Mouse (Mus musculus): ENCODE measurements at regions not wholly inside any gene's neighbourhood (a gene's known extent, or its start where the extent isn't known, plus 50 kb on each side); places are given as distances from the start of the nearest gene placed in this dataset.

DNA sequence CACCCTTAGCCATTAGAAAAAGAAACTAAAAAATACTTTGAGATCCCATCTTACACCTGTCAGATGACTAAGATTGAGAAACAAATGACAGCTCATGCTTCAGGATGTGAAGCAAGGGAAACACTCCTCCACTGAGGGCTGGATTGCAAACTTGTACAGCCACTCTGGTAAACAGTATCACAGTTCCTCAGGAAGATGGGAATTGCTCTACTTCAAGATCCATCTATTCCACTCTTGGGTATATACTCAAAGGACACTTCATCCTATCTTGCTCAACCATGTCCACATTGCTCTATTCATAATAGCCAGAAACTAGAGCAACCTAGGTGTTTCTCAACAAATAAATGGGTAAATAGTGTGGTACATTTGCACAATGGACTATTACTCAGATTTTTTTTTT, 241.2 kb downstream of the Snx19 start:
- no peaks in the 10 kb centered on the region for H3K36me3 ChIP-seq (ENCODE audit: insufficient read depth, low read length)
- no peak overlapping the region for H3K9ac ChIP-seq (replicated peaks; ENCODE audit: low read length, poor library complexity, severe bottlenecking)
- H3K27ac ChIP-seq (ENCODE audit: low read depth, low read length): no peak overlapping the region
- TF ChIP-seq CTCF (IDR thresholded peaks at IDR 0.05): no peak
- DNase-seq (ENCODE audit: low spot score): no peak
- H3K27me3 ChIP-seq (ENCODE audit: insufficient read depth, low read length): no peaks in the 10 kb centered on the region
- no peaks in the 10 kb centered on the region for H3K9me3 ChIP-seq (ENCODE audit: low read length)
- H3K4me1 ChIP-seq (ENCODE audit: insufficient read depth, low read length): no peaks in the 10 kb centered on the region
- H3K4me3 ChIP-seq (ENCODE audit: low read depth, low read length): no peak overlapping the region
- H3K4me2 ChIP-seq (ENCODE audit: low read depth, low read length, poor library complexity, severe bottlenecking): no peak overlapping the region
- ATAC-seq (ENCODE audit: low FRiP score): no peak

DNA sequence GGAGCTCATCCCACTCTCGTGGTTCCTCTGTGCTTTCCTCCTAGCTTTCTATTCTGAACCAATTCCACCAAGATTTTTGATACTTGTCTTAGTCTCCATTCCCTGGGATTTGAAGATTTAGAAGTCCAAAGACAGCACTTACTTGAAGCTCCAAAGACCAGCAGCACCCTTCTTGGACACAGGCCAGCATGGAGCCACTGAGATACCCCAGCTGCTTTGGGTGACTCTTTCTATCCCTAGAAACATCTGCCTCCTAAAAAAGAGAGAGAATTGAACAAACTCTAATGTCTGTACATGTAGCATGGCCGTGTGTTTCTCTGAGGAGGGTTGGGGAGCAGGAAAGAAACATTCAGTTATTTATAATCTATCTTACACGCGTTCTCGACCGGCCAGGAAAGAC, 235.5 kb downstream of the Snx19 start:
- 89% methylated on average over 6 of the region's 6 CpGs for WGBS
- no peaks in the 10 kb centered on the region for H3K9me3 ChIP-seq (ENCODE audit: low read length)
- no peaks in the 10 kb centered on the region for H3K4me1 ChIP-seq (ENCODE audit: insufficient read depth, low read length)
- H3K27ac ChIP-seq (ENCODE audit: low read depth, low read length): no peak overlapping the region
- no peak overlapping the region for H3K9ac ChIP-seq (replicated peaks; ENCODE audit: low read length, poor library complexity, severe bottlenecking)
- ATAC-seq (ENCODE audit: low FRiP score) (no peak), DNase-seq (ENCODE audit: low spot score) (no peak)
- no peak overlapping the region for H3K4me3 ChIP-seq (ENCODE audit: low read depth, low read length)
- no peak for TF ChIP-seq CTCF (IDR thresholded peaks at IDR 0.05)
- no peaks in the 10 kb centered on the region for H3K27me3 ChIP-seq (ENCODE audit: insufficient read depth, low read length)
- H3K4me2 ChIP-seq (ENCODE audit: low read depth, low read length, poor library complexity, severe bottlenecking): no peak overlapping the region
- no peaks in the 10 kb centered on the region for H3K36me3 ChIP-seq (ENCODE audit: insufficient read depth, low read length)

DNA sequence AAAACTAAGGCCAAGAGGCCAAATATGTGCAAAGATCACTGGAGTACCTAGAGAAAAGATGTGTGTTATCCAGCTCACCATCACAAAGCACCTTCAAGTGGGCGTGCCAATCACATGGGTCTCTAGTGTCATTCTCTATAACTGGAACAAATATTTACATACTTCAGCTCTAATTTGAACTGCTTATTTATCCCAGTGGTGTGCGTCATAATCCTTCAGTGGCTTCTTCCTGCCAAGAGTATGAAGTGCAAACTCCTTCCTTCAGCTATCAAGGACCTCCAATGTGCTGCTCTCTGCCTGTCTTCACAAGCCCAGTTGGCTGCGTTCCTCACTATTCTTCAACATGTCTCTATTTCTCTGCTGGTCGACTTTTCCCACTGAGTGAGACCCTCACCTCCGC, 227.1 kb downstream of the Snx19 start:
- Histone ChIP-seq H3K27me3 (ENCODE audit: insufficient read depth, low read length) (no peaks in the 10 kb centered on the region), H3K9ac (replicated peaks; ENCODE audit: low read length, poor library complexity, severe bottlenecking) (no peak overlapping the region), H3K4me3 (ENCODE audit: low read depth, low read length) (no peak overlapping the region), H3K27ac (ENCODE audit: low read depth, low read length) (no peak overlapping the region), H3K4me1 (ENCODE audit: insufficient read depth, low read length) (no peaks in the 10 kb centered on the region), H3K36me3 (ENCODE audit: insufficient read depth, low read length) (no peaks in the 10 kb centered on the region), H3K4me2 (ENCODE audit: low read depth, low read length, poor library complexity, severe bottlenecking) (no peak overlapping the region), H3K9me3 (ENCODE audit: low read length) (no peaks in the 10 kb centered on the region)
- TF ChIP-seq CTCF (IDR thresholded peaks at IDR 0.05): no peak
- WGBS: 90% methylated on average over 5 of the region's 5 CpGs
- DNase-seq (ENCODE audit: low spot score) (no peak), ATAC-seq (ENCODE audit: low FRiP score) (no peak)

DNA sequence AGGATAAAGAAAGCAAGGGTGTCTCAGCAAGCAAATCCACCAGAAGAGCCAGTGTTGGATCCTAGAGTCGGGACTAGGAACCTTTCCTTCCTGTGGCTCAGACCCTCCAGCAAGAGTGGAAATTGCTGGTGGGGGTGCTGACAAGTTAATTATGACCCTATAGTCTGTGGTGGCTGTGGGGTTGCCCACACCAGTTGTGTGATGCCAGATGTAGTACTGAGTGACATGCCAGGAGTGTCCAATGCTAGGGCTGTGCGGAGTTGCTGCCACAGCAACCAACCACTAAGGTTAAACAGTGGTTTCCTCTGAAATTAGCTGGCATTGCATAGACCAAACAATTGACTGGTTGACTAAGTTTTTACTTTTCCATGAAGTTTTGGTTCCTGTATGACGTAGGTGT, 226.3 kb downstream of the Snx19 start:
- DNase-seq (ENCODE audit: low spot score) (no peak), ATAC-seq (ENCODE audit: low FRiP score) (no peak)
- WGBS: 88% methylated on average over 3 of the region's 3 CpGs
- Histone ChIP-seq H3K4me2 (ENCODE audit: low read depth, low read length, poor library complexity, severe bottlenecking) (no peak overlapping the region), H3K4me1 (ENCODE audit: insufficient read depth, low read length) (no peaks in the 10 kb centered on the region), H3K27ac (ENCODE audit: low read depth, low read length) (no peak overlapping the region), H3K27me3 (ENCODE audit: insufficient read depth, low read length) (no peaks in the 10 kb centered on the region), H3K9ac (replicated peaks; ENCODE audit: low read length, poor library complexity, severe bottlenecking) (no peak overlapping the region), H3K9me3 (ENCODE audit: low read length) (no peaks in the 10 kb centered on the region), H3K36me3 (ENCODE audit: insufficient read depth, low read length) (no peaks in the 10 kb centered on the region), H3K4me3 (ENCODE audit: low read depth, low read length) (no peak overlapping the region)
- TF ChIP-seq CTCF (IDR thresholded peaks at IDR 0.05): no peak

DNA sequence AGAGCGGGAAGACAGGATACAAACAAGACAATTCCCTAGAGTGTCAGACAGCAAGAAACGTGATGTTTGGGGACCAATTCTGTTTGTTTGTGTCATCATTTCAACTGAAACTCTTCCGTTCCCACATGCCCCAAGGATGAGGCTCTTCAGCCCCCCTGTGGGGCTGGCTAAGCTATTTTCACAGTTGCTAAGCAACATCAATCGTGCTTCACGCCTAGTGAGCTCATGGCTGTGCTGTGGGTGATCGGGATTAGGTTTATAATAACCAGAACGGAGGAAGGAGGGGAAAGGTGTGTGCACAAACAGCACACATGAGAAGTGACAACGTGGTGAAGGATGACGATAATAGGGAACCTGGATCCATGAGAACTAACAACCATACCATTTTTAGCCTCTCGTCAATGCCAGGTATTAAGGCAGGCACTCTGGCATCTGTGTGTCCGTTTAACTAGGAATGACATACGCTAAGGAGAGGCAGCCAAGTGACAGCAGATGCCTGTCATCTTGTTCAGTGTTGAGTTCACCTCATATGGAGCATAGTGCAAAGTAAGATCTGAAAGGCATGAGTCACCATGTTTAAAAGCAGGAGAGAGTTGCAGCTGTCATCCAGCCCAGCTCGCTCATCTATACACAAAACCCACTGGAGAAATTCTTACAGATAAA, 222.6 kb downstream of the Snx19 start:
- no peak overlapping the region for H3K4me2 ChIP-seq (ENCODE audit: low read depth, low read length, poor library complexity, severe bottlenecking)
- H3K27me3 ChIP-seq (ENCODE audit: insufficient read depth, low read length): no peaks in the 10 kb centered on the region
- peak overlapping the region; percentile 44 for H3K27ac ChIP-seq (ENCODE audit: low read depth, low read length)
- no peak overlapping the region for H3K4me3 ChIP-seq (ENCODE audit: low read depth, low read length)
- no peaks in the 10 kb centered on the region for H3K4me1 ChIP-seq (ENCODE audit: insufficient read depth, low read length)
- DNase-seq (ENCODE audit: low spot score) (peak; percentile 85), ATAC-seq (ENCODE audit: low FRiP score) (peak; percentile 84)
- 28% methylated on average over 13 of the region's 13 CpGs for WGBS
- no peaks in the 10 kb centered on the region for H3K9me3 ChIP-seq (ENCODE audit: low read length)
- no peak for TF ChIP-seq CTCF (IDR thresholded peaks at IDR 0.05)
- no peak overlapping the region for H3K9ac ChIP-seq (replicated peaks; ENCODE audit: low read length, poor library complexity, severe bottlenecking)
- H3K36me3 ChIP-seq (ENCODE audit: insufficient read depth, low read length): no peaks in the 10 kb centered on the region

DNA sequence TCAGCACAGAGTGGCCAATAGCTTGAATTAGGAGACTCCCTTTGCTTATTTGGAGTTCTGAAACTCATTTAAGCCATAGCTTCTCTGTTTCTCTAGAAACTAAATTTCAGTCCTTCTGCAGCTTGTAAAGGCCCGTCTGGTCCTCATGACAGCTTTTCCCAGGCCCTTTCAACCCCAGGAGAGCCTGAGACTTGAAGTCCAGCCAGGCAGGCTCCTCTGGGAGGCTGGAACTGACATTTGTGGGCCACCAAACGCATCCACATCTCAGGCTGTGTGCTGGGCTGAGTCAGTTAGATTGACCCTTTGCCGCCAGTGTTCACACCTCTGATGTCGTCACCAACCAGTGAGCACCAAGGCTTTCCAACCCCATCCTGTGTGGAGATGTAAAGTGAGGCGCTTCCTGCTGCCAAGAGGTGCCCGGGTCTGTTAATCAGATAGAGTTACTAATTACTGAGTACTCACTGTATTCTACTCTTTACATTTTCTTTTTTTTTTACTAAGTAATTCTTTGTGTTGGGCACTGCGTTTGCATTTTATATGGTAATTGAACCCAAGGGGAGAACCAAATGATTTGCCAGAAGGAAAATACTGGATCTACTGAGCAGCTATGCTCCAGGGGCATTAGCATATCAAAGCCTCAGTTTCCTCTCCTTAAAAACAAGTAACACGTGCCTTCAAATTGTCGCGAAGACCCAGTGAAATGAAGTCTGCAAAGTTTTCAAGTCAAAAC, 207.0 kb downstream of the Snx19 start:
- Histone ChIP-seq H3K4me3 (ENCODE audit: low read depth, low read length) (no peak overlapping the region), H3K9ac (replicated peaks; ENCODE audit: low read length, poor library complexity, severe bottlenecking) (no peak overlapping the region), H3K27me3 (ENCODE audit: insufficient read depth, low read length) (no peaks in the 10 kb centered on the region), H3K9me3 (ENCODE audit: low read length) (no peaks in the 10 kb centered on the region), H3K4me1 (ENCODE audit: insufficient read depth, low read length) (peaks cover 12% of the 10 kb centered on the region), H3K36me3 (ENCODE audit: insufficient read depth, low read length) (no peaks in the 10 kb centered on the region), H3K4me2 (ENCODE audit: low read depth, low read length, poor library complexity, severe bottlenecking) (no peak overlapping the region), H3K27ac (ENCODE audit: low read depth, low read length) (0 out of 2 replicates have a peak overlapping the region, but pooled peaks have one; percentile 12)
- DNase-seq (ENCODE audit: low spot score) (no peak), ATAC-seq (ENCODE audit: low FRiP score) (no peak)
- WGBS: 38% methylated on average over 10 of the region's 10 CpGs
- TF ChIP-seq CTCF (IDR thresholded peaks at IDR 0.05): no peak
